Mouse (Mus musculus): ENCODE data around the gene Prickle2. TPM values are rescaled to one million over a fixed set of nuclear protein-coding genes. Genes with fewer than 3 reads are reported as not detected.

The Prickle2 gene
- polyA plus RNA-seq, 1 experiment from 2014 or later = 0.35 TPM

- Histone ChIP-seq H3K9me3 (replicated peaks; ENCODE audit: control insufficient read depth, low read length) (no peaks in the 10 kb centered on the region), H3K4me1 (ENCODE audit: control insufficient read depth, low read depth, low read length) (no peaks in the 10 kb centered on the region), H3K9ac (ENCODE audit: low read depth, low read length) (no peak overlapping the region), H3K27ac (ENCODE audit: low read length) (no peak overlapping the region), H3K4me2 (ENCODE audit: low read depth, low read length) (no peak overlapping the region), H3K36me3 (ENCODE audit: control insufficient read depth, insufficient read depth) (no peaks in the 10 kb centered on the region), H3K4me3 (ENCODE audit: low read depth, low read length) (no peak overlapping the region), H3K27me3 (ENCODE audit: control insufficient read depth, insufficient read depth, low read depth, low read length) (no peaks in the 10 kb centered on the region)
- no peak for ATAC-seq (ENCODE audit: low read depth)
- WGBS (ENCODE audit: insufficient replicate concordance) = 57% methylated on average over 7 of the region's 7 CpGs
Observed at GRCm38 (mm10) chr6:92346729-92347128, 359.2 kb downstream of the Prickle2 start.

DNA sequence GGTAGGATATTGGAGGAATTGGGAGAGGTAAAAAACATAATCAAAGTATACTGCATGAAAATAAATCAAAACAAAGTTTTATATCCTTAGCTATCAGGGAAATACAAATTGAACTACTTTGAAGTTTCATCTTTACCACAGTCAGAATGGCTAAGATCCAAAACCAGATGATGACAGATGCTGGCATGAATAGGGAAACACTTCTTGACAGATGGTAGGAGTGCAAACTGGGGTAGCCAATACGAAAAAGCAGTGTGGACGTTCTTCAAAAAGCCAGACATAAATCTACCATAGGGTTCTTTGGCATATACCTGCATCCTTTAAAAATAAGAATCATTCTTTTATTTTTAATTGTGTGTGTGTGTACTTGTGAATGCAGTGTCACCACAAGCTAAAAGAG, 360.8 kb downstream of the Prickle2 start:
- H3K4me2 ChIP-seq (ENCODE audit: low read depth, low read length) = no peak overlapping the region
- H3K27ac ChIP-seq (ENCODE audit: low read length) = no peak overlapping the region
- WGBS (ENCODE audit: insufficient replicate concordance) = 51% methylated on average over 2 of the region's 2 CpGs
- no peaks in the 10 kb centered on the region for H3K9me3 ChIP-seq (replicated peaks; ENCODE audit: control insufficient read depth, low read length)
- no peak overlapping the region for H3K4me3 ChIP-seq (ENCODE audit: low read depth, low read length)
- H3K4me1 ChIP-seq (ENCODE audit: control insufficient read depth, low read depth, low read length) = no peaks in the 10 kb centered on the region
- H3K9ac ChIP-seq (ENCODE audit: low read depth, low read length) = no peak overlapping the region
- ATAC-seq (ENCODE audit: low read depth) = no peak
- no peaks in the 10 kb centered on the region for H3K27me3 ChIP-seq (ENCODE audit: control insufficient read depth, insufficient read depth, low read depth, low read length)
- H3K36me3 ChIP-seq (ENCODE audit: control insufficient read depth, insufficient read depth) = no peaks in the 10 kb centered on the region

DNA sequence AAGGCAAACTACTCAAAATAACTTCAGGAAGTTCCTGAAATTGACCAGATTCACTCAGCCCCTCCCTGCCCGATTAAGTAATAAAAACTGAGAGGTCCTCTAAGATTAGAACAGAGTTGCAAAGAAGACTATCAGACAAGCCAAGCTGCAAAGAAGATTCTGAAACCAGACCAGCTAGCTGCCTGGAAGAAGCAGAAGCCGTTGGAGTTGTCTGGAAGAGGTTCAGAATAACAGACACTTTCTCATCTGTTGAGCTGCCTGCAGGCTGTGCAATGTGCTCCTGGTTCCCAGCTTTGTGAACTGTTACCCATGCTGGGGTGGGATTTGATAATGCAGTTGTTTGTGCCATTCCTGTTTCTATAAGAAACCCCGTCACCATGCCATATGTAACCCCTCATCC, 361.4 kb downstream of the Prickle2 start:
- H3K4me3 ChIP-seq (ENCODE audit: low read depth, low read length) = no peak overlapping the region
- no peak overlapping the region for H3K9ac ChIP-seq (ENCODE audit: low read depth, low read length)
- no peaks in the 10 kb centered on the region for H3K36me3 ChIP-seq (ENCODE audit: control insufficient read depth, insufficient read depth)
- H3K4me1 ChIP-seq (ENCODE audit: control insufficient read depth, low read depth, low read length) = no peaks in the 10 kb centered on the region
- no peak overlapping the region for H3K27ac ChIP-seq (ENCODE audit: low read length)
- no peak for ATAC-seq (ENCODE audit: low read depth)
- WGBS (ENCODE audit: insufficient replicate concordance) = 52% methylated on average over 3 of the region's 3 CpGs
- H3K27me3 ChIP-seq (ENCODE audit: control insufficient read depth, insufficient read depth, low read depth, low read length) = no peaks in the 10 kb centered on the region
- no peak overlapping the region for H3K4me2 ChIP-seq (ENCODE audit: low read depth, low read length)
- H3K9me3 ChIP-seq (replicated peaks; ENCODE audit: control insufficient read depth, low read length) = no peaks in the 10 kb centered on the region

Other genes starting within 250 kb of the Prickle2 start
- 0.06 TPM in 1 of 2 replicates, not detected in the other for gene A730049H05Rik, start 110.3 kb upstream of the Prickle2 start, polyA plus RNA-seq (2015; fragmentation: Nextera tagmentation; extraction: Ambion mirVana)
- not detected in 2 replicates for gene Gm15737, start 163.2 kb upstream of the Prickle2 start, polyA plus RNA-seq (2015; fragmentation: Nextera tagmentation; extraction: Ambion mirVana)
- 0.75 and 1.0 TPM in 2 replicates for gene Adamts9, start 237.3 kb upstream of the Prickle2 start, polyA plus RNA-seq (2015; fragmentation: Nextera tagmentation; extraction: Ambion mirVana)

Data from liver, embryonic 16.5 days (tissue).